Mouse (Mus musculus) megakaryocyte, embryonic 14.5 days (primary cell): ENCODE results near the gene Gm45837. TPM values are rescaled to one million over a fixed set of nuclear protein-coding genes. Genes with fewer than 3 reads are reported as not detected.

Source experiments
- H3K27me3 ChIP-seq: replicated peaks from 2 replicates; pipeline ENCODE3; 2012; ENCODE audit warnings: inconsistent platforms
- H3K36me3 ChIP-seq: replicated peaks from 2 replicates; pipeline ENCODE3; 2012; ENCODE audit warnings: low read length, inconsistent platforms, mixed read lengths
- H3K4me1 ChIP-seq: 2 replicates; pipeline ENCODE4 v1.6.1; 2012; ENCODE audit warnings: inconsistent platforms
- H3K4me3 ChIP-seq: replicated peaks from 2 replicates; pipeline ENCODE3; 2012; ENCODE audit warnings: moderate library complexity, mild to moderate bottlenecking, inconsistent platforms
- H3K9me3 ChIP-seq: 2 replicates; pipeline ENCODE4 v1.6.1; 2012; ENCODE audit warnings: inconsistent platforms
- FLI1 ChIP-seq: IDR thresholded peaks from 2 replicates; pipeline ENCODE4 v1.6.1; 2012; ENCODE audit warnings: low read length, inconsistent platforms, mixed read lengths
- GATA1 ChIP-seq: IDR thresholded peaks from 3 replicates; pipeline ENCODE4 v1.6.1; 2012; ENCODE audit warnings: mixed read lengths, low read length, inconsistent platforms, borderline replicate concordance
- polyA plus RNA-seq: library from polyadenylated mRNA; stranded (reverse); fragments of >175 nt; gene quantifications from 2 replicates; pipeline ENCODE4 v1.2.3, GENCODE M21; 2012; ENCODE audit warnings: low replicate concordance; ENCODE audit not compliant: insufficient read depth

Gm45837 gene
- polyA plus RNA-seq, 1 experiment = 1.4 TPM

GRCm38 (mm10) chr7:101487102-101487501 is 76.4 kb downstream of the Gm45837 start:
- no peaks in the 10 kb centered on the region for H3K36me3 ChIP-seq
- H3K27me3 ChIP-seq = peaks cover 63% of the 10 kb centered on the region
- H3K4me1 ChIP-seq = peaks cover 10% of the 10 kb centered on the region
- no peak for TF ChIP-seq FLI1
- H3K9me3 ChIP-seq = peaks cover 4% of the 10 kb centered on the region; the same call in 1 of the 2 replicates
- H3K4me3 ChIP-seq = no peak overlapping the region

GRCm38 (mm10) chr7:101490952-101491351 is 80.3 kb downstream of the Gm45837 start:
- Histone ChIP-seq H3K4me1 (no peaks in the 10 kb centered on the region), H3K4me3 (no peak overlapping the region)

GRCm38 (mm10) chr7:101498385-101498784 is 87.7 kb downstream of the Gm45837 start:
- TF ChIP-seq FLI1 = no peak
- no peak for TF ChIP-seq GATA1
- Histone ChIP-seq H3K36me3 (no peaks in the 10 kb centered on the region), H3K9me3 (no peaks in the 10 kb centered on the region), H3K27me3 (peaks cover 70% of the 10 kb centered on the region), H3K4me3 (no peak overlapping the region), H3K4me1 (peaks cover 8% of the 10 kb centered on the region)

More at GRCm38 (mm10) chr7:101490952-101491351, 80.3 kb downstream of the Gm45837 start:
- no peak for TF ChIP-seq GATA1
- no peak for TF ChIP-seq FLI1
- H3K9me3 ChIP-seq = 0 out of 2 replicates have a peak, but pooled peaks cover 4% of the 10 kb centered on the region
- H3K36me3 ChIP-seq = no peaks in the 10 kb centered on the region
- peaks cover 62% of the 10 kb centered on the region for H3K27me3 ChIP-seq

GRCm38 (mm10) chr7:101499251-101499650 is 88.6 kb downstream of the Gm45837 start:
- TF ChIP-seq GATA1 (no peak), FLI1 (no peak)
- peaks cover 69% of the 10 kb centered on the region for H3K27me3 ChIP-seq
- H3K4me3 ChIP-seq = no peak overlapping the region
- no peaks in the 10 kb centered on the region for H3K36me3 ChIP-seq
- no peaks in the 10 kb centered on the region for H3K9me3 ChIP-seq
- H3K4me1 ChIP-seq = peaks cover 16% of the 10 kb centered on the region

GRCm38 (mm10) chr7:101499701-101500100 is 89.0 kb downstream of the Gm45837 start:
- TF ChIP-seq GATA1 (no peak), FLI1 (no peak)
- no peaks in the 10 kb centered on the region for H3K36me3 ChIP-seq
- H3K9me3 ChIP-seq = no peaks in the 10 kb centered on the region
- no peak overlapping the region for H3K4me3 ChIP-seq
- peaks cover 69% of the 10 kb centered on the region for H3K27me3 ChIP-seq
- peaks cover 21% of the 10 kb centered on the region for H3K4me1 ChIP-seq

GRCm38 (mm10) chr7:101501236-101501635 is 90.5 kb downstream of the Gm45837 start:
- Histone ChIP-seq H3K9me3 (no peaks in the 10 kb centered on the region), H3K4me1 (peaks cover 24% of the 10 kb centered on the region), H3K4me3 (no peak overlapping the region), H3K36me3 (no peaks in the 10 kb centered on the region), H3K27me3 (peaks cover 75% of the 10 kb centered on the region)
- TF ChIP-seq GATA1 (no peak), FLI1 (no peak)

- no peaks in the 10 kb centered on the region for H3K36me3 ChIP-seq
- H3K4me1 ChIP-seq = peaks cover 24% of the 10 kb centered on the region
- peaks cover 72% of the 10 kb centered on the region for H3K27me3 ChIP-seq
- TF ChIP-seq FLI1 (no peak), GATA1 (no peak)
- H3K4me3 ChIP-seq = no peak overlapping the region
- no peaks in the 10 kb centered on the region for H3K9me3 ChIP-seq
Measured at GRCm38 (mm10) chr7:101501675-101502074, 91.0 kb downstream of the Gm45837 start.

GRCm38 (mm10) chr7:101503351-101503750 is 92.7 kb downstream of the Gm45837 start:
- Histone ChIP-seq H3K4me1 (peaks cover 24% of the 10 kb centered on the region), H3K9me3 (no peaks in the 10 kb centered on the region), H3K27me3 (peaks cover 70% of the 10 kb centered on the region), H3K36me3 (no peaks in the 10 kb centered on the region), H3K4me3 (peak overlapping the region; percentile 5)
- TF ChIP-seq GATA1 (no peak), FLI1 (no peak)

- no peaks in the 10 kb centered on the region for H3K36me3 ChIP-seq
- H3K9me3 ChIP-seq = no peaks in the 10 kb centered on the region
- H3K4me1 ChIP-seq = peaks cover 24% of the 10 kb centered on the region
- TF ChIP-seq FLI1 = no peak
- no peak for TF ChIP-seq GATA1
- H3K27me3 ChIP-seq = peaks cover 70% of the 10 kb centered on the region
- H3K4me3 ChIP-seq = peak overlapping the region; percentile 5
Measured at GRCm38 (mm10) chr7:101503803-101504202, 93.1 kb downstream of the Gm45837 start.

GRCm38 (mm10) chr7:101504507-101504906 is 93.8 kb downstream of the Gm45837 start:
- no peaks in the 10 kb centered on the region for H3K9me3 ChIP-seq
- peaks cover 29% of the 10 kb centered on the region for H3K4me1 ChIP-seq
- TF ChIP-seq GATA1 = no peak
- no peak for TF ChIP-seq FLI1
- no peaks in the 10 kb centered on the region for H3K36me3 ChIP-seq
- peaks cover 70% of the 10 kb centered on the region for H3K27me3 ChIP-seq
- H3K4me3 ChIP-seq = peak overlapping the region; percentile 86

- H3K4me3 ChIP-seq = no peak overlapping the region
- no peaks in the 10 kb centered on the region for H3K9me3 ChIP-seq
- TF ChIP-seq GATA1 (no peak), FLI1 (no peak)
- peaks cover 17% of the 10 kb centered on the region for H3K4me1 ChIP-seq
- peaks cover 87% of the 10 kb centered on the region for H3K27me3 ChIP-seq
- no peaks in the 10 kb centered on the region for H3K36me3 ChIP-seq
Measured at GRCm38 (mm10) chr7:101509212-101509611, 98.5 kb downstream of the Gm45837 start.
